Mouse (Mus musculus) 3T3-L1 (cell line): ENCODE data around the gene Rps12-ps3.

Experiments
- DNase-seq: peaks from one replicate; pipeline ENCODE4 v3.0.0-alpha.2; 2015; ENCODE audit warnings: low read depth, low spot score

The Rps12-ps3 gene

GRCm38 (mm10) chr19:59321990-59322389, at the start of gene Rps12-ps3:
Rps12-ps3 (plus strand) TSS chr19:59322290.
- no peak for DNase-seq

- no peak for DNase-seq
These were observed 48.9 kb upstream of the Rps12-ps3 start for GRCm38 (mm10) chr19:59273190-59273589.

DNA sequence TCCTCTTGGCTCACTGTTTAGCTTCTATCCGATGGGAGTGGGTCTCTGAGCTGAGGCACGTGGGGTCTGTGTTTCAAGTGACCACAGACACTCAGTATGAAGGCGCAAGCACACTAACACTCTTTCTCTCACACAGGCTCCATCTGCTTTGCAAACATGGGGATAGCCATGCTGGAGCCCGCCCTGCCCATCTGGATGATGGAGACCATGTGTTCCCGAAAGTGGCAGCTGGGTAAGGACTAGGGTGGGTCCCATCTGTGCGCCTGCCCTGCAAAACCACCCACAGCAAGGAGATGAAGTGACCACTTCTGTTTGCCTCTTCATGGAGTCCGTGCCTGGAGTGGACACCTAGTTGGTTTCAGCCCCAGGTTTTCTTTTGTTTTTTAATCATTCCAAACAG, 45.7 kb upstream of the Rps12-ps3 start:
- DNase-seq, result no peak

GRCm38 (mm10) chr19:59280841-59281240, 41.2 kb upstream of the Rps12-ps3 start:
- DNase-seq, result no peak

DNA sequence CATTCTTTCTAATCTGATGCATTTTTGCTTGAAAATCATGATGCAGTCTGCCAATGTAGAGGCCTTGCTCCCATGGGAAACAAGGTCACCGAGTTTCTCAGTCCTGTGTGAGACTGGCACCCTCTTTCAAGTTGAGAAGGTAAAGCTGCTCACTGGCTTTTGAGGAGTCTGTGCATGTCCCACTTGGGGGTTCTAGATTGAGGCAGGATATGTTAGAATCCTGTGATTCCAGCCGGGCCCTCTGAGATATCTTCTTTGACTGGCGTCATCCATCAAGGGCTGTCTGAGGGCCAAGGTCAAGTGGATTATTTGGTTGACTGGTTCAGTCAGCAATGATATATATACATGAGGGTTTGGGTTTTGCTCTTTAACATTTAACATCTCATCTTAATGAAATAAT, 40.1 kb upstream of the Rps12-ps3 start:
- DNase-seq, result no peak

DNA sequence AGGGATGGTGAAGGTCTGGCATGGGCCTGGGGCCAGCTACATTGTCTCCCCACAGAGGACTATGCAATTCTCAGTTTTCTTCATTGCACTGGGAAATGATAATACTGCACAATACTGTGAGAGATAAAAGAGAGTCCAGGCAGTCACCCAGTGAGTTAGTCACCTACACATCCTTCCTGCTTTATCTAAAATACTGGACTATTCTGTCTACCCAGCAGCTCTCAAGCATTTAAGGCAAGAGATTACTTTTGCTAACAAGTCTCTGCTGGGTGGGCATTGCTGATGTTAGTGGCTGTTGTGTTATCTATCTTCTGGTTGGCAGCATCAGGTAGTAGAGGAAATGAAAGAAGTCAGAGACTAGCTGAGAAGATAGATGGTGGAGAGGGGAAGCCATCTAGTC, 33.0 kb upstream of the Rps12-ps3 start:
- DNase-seq, result no peak

- DNase-seq, result peak; percentile 83
These were observed 32.3 kb upstream of the Rps12-ps3 start for GRCm38 (mm10) chr19:59289811-59290210.

GRCm38 (mm10) chr19:59292183-59292839, 29.8 kb upstream of the Rps12-ps3 start:
- DNase-seq, result no peak

GRCm38 (mm10) chr19:59315308-59315707, 6.8 kb upstream of the Rps12-ps3 start:
- DNase-seq, result peak; percentile 42

DNA sequence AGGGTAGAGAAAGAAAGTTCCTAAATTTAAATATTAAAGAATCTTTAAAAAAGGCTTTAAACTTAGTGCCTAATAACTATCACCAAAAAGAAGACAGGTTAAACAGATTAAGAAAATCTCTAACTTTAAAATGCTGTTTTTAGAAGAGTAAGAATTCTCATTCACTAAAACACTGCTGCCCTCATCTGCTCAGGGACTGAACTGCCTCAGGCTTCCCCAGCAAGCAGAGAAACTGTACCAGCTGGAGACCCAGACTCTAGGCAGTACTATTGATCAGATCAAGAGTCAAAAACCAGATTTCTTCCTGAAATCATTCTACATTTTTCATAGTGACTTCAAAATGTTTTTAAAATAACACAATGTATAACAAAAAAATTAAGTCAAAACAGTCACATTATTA, 5.5 kb upstream of the Rps12-ps3 start:
- peak; percentile 52 for DNase-seq

DNA sequence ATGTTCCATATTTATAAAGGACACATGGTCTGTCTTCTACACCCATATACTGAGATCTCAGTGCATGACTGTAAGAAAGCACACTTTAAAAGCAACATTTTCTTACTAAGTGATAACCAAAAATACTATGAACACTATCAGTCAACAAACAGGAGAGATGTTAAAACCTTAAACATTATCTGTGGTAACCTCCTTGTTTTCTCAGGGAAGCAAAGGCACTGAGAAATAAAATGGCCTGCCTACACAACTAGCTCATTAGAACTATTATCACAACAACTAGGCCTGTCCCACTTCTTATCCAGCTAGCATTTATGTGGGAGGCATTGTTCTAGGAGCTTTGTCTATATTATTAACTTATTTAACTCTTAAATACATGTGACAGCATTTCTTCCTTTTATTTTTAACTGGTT, 8.7 kb downstream of the Rps12-ps3 start:
- no peak for DNase-seq

GRCm38 (mm10) chr19:59336655-59337054, 14.6 kb downstream of the Rps12-ps3 start:
- DNase-seq, result no peak

- peak; percentile 69 for DNase-seq
These were observed 16.0 kb downstream of the Rps12-ps3 start for GRCm38 (mm10) chr19:59337872-59338681.

DNA sequence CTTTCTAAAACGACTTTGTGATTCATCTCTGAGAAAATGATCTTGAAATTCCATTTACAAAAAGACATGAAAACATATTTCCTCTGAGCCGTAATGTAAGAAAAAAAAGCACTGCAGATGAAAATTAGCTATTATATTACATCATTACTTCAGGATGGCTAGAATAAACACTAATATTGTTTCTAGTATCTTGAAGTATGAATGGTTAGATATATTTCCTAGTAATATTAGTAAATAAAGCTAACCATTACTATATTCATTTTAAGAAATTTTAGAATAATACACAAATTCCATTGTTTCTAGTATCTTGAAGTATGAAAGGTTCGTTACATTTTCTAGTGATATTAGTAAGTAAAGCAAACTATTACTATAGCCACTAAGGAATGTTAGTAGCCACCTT, 17.8 kb downstream of the Rps12-ps3 start:
- no peak for DNase-seq

- peak; percentile 15 for DNase-seq
These were observed 20.9 kb downstream of the Rps12-ps3 start for GRCm38 (mm10) chr19:59342964-59343363.

DNA sequence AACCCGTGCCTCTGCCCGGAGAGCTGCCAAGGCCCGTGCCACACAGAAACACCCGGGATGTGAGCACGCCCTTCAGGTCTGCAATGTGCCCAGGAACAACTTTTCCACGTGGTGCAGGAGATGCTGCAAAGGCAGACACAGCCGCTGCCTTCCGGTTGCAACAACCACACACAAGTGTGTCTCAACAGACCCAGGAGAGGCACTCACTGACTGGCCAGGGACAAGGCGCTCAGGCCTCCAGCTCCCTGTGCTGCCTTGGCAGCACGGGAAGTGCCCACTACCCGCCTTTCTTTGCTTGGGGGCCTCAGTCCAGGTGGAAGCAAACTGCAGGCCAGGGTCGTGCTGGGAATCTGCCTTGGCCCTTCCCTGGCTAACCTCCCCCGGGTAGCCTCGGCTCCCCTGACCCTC, 22.2 kb downstream of the Rps12-ps3 start:
- peak; percentile 70 for DNase-seq

DNA sequence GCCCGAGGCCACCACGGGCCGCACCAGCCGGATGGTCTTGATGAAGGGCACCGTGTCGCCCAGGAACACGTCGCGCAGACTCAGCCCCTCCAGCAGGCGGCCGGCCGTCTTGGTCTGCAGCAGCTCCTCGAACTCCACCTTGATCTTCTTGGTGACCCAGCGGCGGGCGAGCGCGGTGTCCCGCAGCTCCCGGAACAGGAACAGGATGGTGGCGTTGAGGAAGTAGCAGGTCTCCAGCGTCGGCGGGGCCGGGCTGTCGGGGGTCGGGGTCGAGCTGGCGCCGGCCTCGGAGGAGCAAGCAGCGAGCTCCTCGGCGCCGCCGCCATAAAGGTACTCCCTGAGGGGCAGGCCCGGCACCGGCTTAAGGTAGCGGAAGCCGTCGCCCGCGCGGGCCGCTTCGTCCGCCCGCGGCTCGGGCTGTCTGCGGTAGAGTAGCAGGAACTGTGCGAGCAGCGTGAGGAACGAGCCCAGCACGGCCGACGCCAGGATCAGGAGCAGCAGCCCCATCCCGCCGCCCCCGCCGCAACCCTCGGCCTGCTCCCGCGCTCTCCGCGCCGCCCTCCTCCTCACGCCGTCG, 23.1 kb downstream of the Rps12-ps3 start:
- DNase-seq, result peak; percentile 52

GRCm38 (mm10) chr19:59345658-59346283, 23.7 kb downstream of the Rps12-ps3 start, which contains the start of gene Pdzd8:
Pdzd8 (minus strand) TSS chr19:59345780.
- peak; percentile 76 for DNase-seq

DNA sequence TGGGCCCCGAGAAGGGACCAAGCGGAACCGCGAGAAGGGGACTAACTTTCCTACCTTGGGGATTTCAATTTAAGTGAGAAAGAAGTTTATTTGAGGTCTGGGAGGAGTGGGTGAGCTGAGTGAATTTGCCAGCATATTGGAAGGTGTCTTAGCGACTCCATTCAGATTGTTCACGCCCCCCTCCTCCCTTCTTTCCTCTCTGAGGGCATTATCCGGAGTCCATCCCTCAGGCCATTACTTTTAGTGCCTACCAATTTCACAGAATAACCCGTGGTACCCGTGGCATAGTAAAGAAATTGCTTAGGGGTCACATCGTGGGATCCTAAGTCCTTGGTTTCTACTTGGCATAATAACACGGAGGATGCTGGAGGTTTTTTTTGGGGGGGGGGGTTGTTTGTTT, 24.2 kb downstream of the Rps12-ps3 start:
- no peak for DNase-seq

GRCm38 (mm10) chr19:59349329-59349960, 27.4 kb downstream of the Rps12-ps3 start:
- DNase-seq, result peak; percentile 6

GRCm38 (mm10) chr19:59350273-59350903, 28.3 kb downstream of the Rps12-ps3 start:
- DNase-seq, result no peak
